Mouse (Mus musculus): ENCODE measurements around the gene Psmd9.

Psmd9 gene

DNA sequence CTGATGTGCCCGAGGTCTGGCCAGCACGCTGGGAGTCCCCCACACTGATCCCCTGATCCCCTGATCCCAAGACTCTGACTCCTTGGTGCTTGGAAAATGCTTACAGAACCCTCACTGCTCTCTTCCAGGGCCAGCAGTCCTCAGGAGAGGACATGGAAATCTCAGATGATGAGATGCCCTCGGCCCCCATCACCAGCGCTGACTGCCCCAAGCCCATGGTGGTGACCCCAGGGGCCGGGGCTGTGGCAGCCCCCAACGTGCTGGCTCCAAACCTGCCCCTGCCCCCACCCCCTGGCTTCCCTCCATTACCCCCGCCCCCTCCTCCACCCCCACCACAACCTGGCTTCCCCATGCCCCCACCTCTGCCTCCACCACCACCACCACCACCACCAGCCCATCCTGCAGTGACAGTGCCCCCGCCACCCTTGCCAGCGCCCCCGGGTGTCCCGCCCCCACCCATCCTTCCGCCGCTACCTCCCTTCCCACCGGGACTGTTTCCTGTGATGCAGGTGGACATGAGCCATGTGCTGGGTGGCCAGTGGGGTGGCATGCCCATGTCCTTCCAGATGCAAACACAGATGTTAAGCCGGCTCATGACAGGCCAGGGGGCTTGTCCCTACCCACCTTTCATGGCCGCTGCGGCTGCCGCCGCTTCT is 17.4 kb upstream of the Psmd9 start:
- DNase-seq: no peak

DNA sequence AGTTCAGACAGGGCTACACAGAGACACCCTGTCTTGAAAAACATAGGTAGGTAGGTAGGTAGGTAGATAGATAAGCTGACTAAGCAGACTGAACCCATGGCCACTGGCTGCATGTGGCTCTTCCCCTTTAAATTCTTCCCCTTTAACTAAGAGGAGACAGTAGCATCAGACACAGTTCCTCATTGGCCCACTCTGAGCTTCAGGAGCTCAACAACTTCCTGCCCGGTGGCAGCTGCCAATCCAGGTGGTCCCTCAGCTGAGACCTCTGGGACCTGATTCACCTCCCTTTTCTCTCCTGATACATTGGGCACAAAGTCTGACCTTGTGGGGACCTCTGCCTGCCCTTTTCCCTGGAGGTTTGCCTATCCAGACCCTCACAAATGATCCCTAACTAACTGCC is 16.3 kb upstream of the Psmd9 start:
- DNase-seq: no peak

DNA sequence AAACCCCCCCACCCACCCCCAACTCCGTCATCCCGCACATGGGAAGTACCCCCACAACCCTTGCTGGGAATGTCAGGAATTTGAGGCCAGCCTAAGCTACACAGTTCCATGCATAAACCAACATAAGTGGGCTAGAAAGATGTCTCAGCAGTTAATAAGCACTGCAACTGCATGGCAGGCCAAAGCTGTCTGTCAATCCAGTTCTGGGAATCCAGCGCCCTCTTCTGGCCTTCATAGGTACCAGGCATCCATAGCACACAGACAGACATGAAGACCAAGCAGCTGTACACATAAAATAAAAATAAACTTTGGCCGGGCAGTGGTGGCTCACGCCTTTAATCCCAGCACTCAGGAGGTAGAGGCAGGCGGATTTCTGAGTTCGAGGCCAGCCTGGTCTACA is 13.8 kb upstream of the Psmd9 start:
- peak; percentile 77 to 86 for DNase-seq

DNA sequence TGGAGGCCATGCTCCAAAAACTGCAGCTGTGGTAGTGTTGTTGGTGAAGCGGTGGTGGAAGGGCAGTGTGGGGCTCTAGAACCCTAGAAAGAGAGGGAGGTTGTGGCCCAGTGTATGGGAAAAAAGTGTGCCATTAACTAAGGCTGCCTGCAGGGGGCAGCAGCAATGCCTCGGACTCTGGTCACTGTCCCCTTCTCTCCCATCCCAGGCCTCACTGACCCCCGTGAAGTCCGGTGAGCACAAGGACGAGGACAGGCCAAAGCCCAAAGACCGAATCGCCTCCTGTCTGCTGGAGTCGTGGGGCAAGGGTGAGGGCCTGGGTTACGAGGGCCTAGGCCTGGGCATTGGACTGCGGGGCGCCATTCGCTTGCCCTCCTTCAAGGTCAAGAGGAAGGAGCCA is 12.4 kb upstream of the Psmd9 start:
- DNase-seq: no peak

DNA sequence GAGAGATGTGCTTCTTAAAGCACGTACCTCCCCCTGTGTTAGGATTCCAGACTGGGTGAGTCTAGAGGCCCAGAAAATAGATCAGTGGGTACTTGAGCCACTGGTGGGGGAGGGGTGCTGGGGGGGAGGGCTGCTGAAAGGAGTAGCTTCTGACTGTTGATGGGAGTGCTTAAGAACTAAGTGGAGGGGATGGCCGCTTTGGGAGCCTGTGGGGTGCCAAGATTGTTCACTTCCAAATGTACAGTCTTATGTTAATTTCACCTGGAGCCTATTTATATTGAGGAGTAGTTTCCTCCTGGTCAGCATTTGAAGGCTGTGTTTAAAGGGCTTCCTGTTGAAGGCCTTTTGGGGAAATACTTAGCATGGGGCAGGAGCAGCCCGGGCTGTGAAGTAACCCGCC is 11.2 kb upstream of the Psmd9 start:
- DNase-seq: no peak

DNA sequence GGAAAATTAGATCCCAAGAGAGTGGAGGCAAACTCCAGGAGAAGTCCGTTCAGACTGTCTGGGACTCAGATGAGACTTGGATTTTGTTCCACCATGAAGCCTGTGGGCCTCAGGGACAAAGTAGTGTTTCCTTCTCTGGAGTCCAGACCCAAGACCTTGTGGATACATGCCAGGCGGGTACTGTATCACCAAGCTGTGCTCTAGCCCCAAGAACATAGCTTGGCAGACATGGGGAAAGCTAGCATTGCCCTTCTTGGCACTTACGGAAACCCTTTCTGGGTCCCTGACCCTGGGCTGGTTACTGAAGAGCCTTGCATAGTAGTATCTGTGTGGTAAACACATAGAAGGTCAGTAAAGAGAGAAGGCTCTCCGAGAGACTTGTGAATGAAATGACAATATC is 9.8 kb upstream of the Psmd9 start:
- no peak for DNase-seq

DNA sequence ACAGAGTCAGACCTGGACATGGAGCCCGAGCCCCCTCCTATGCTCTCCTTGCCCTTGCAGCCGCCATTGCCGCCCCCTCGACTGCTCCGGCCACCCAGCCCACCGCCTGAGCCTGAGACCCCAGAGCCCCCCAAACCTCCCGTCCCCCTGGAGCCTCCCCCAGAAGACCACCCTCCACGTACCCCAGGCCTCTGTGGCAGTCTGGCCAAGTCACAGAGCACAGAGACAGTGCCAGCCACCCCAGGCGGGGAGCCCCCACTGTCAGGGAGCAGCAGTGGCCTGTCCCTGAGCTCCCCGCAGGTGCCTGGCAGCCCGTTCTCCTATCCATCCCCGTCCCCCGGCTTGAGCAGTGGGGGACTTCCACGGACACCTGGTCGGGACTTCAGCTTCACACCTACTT is 9.3 kb upstream of the Psmd9 start:
- DNase-seq: no peak

DNA sequence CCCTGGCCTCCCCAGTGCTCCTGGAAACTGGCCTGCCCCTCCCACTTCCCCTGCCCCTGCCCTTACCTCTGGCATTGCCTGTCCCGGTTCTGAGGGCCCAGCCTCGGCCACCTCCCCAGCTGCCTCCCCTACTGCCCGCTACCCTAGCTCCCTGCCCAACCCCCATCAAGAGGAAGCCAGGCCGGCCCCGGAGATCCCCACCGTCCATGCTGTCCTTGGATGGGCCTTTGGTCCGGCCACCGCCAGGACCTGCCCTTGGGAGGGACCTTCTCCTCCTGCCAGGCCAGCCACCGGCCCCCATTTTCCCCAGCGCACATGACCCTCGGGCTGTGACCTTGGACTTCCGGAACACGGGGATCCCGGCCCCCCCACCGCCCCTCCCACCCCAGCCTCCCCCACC is 8.9 kb upstream of the Psmd9 start:
- no peak for DNase-seq

DNA sequence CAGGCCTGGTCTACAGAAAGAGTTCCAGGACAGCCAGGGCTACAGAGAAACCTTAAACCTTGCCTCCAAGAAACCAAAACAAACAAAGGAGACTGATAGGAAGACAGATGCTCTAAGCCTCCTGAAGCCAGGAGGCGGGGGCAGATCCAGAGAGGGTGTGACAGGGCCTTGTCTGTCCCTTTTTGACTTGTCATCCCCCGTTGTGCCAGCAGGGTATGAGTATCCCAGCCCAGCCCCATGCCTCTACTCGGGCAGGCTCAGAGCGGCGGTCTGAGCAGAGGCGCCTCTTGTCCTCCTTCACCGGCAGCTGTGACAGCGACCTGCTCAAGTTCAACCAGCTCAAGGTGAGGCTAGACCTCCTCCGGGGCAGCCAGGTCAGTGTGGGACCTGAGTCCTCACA is 6.3 kb upstream of the Psmd9 start:
- peak in 1 of 2 experiments; percentile 48 for DNase-seq

DNA sequence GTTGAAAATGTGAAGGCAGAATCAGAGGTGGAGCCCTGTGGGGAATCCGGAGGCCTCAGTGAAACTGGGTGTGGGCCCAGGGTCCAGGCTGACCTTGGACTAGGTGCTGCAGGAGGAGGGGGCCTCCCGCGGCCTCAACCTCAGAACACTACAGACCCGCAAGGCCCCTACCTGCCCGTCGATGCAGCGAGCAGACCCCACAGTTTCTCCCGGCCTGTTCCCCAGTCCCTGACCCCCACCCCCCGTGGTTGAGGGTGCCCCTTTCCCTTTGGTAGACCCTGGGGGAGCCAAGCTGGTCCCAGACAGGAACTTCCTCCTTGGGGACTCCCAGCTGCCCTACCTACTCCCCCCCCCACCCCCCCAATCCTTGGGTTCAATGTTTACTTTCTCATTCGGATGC is 2.8 kb upstream of the Psmd9 start:
- DNase-seq: no peak

DNA sequence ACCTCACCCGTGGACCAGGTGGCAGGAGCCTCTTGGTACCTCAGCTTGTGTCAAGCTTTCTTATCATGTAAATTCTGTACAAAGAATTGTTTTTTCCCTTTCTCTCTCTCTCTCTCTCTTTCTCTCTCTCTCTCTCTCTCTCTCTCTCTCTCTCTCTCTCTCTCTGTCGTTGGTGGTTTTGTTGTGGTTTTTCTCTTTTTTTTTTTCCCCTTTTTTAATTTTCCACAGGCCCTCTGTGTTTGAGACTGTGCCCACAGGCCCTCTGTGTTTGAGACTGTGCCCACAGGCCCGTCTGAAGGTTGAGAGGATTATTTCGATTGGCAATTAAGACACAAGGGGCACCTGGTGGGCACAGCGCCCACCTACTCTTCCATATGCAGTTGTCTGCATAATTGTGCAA is 1.6 kb upstream of the Psmd9 start:
- no peak for DNase-seq

DNA sequence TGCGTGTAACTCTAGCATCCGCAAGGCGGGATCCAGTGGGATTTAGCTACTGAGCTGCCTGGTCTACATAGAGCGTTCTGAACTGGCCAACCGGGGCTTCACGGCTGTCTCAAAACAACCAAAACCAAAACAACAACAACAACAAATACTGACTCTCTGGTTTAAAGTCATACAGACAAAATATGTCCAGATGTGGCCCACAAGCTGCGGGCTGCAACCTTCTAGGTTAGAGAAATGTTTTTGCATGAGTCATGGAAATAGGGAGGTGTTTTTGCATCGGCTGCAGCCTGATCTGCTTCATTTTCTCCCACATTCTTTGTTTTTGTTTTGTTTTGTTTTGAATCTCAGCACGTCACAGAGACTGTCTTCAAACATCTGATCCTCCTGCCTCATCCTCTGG is 1.2 kb downstream of the Psmd9 start:
- no peak for DNase-seq

DNA sequence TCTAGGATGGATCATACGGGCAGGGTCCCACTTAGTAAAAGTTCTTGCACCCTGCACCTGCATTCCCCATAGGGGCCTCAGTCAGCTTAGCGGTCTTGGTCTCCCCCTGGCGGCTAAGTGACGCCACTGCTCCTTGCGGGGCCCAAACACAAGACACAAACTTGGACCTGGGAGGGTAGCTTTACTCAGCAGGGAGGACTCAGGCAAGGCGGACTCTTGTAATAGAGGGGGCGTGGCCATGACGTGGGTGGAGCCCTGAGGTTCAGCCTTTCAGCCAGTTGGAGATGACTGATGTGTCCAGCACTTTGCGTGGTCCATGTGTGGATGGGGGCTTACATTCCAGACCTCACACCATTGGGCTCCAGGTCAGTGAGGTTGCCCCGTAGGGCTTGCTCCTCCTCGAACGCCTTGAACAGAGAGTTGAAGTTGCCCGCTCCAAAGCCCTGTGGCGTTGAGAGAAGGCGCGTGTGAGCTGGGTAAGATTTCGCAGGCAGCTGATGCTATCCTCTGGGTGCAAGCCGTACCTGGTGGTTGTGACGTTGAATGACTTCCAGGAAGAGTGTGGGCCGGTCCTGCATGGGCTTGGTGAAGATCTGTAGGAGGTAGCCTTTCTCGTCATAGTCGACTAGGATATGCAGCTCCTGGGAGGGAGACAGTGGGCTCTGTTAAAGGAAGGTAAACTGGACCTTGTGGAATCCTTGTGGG is 2.6 kb downstream of the Psmd9 start:
- peak; percentile 93 to 94 for DNase-seq

DNA sequence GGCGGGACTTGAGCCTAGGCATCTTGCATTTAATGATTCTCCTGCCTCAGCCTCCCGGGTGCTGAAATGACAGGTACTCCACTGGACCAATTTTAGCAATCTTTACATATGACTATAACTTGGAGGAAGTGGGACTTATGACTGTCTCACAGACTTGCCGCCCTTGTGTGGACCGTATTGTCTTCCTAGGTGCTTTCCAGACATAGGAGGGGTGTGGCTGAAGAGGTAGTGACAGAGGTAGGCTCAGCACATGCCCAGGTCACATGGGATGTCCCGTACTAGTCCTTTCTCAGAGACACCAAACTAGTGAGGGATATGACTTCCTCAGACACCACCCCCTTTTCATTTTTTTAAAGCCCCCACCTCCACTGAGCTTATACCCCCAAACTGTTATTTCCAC is 9.6 kb downstream of the Psmd9 start:
- DNase-seq: no peak

DNA sequence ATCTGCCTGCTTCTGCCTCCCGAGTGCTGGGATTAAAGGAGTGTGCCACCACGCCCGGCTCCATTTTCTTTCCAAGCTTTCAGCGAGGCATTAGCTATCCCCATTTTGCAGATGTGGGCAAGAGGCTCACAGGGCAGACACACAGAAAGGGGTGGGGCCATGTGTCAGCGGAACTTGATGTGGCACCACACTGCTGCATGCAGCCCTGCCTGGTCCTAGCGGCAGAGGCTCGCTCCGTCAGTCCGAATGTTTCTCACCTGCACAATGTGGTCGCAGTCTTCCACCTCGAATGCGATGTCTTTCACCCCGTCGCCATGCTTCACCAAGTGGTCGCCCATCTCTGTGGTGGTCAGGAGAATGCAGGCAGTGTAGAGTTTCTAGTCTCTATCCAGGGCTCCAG is 11.2 kb downstream of the Psmd9 start:
- DNase-seq: no peak

DNA sequence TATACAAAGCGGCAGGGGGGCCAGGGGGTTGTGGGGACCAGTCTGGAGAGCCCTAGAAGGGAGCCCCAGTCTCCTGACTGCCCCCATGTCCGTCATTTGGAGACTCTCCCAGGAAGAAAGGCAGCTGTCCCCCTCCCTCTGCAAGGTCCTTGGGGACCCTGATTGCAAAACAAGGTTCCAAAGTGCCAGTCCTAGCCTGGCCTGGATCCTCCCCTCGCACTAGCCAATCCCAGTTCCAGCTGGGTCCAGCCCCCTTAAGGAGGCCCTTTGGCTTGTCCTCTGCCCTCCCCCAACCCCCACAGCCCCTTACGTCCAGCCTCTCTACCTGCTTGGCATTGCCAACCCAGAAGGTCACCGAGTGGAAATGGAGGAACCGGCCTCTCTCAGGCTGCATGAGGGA is 12.3 kb downstream of the Psmd9 start:
- peak in 1 of 2 experiments; percentile 51 for DNase-seq

DNA sequence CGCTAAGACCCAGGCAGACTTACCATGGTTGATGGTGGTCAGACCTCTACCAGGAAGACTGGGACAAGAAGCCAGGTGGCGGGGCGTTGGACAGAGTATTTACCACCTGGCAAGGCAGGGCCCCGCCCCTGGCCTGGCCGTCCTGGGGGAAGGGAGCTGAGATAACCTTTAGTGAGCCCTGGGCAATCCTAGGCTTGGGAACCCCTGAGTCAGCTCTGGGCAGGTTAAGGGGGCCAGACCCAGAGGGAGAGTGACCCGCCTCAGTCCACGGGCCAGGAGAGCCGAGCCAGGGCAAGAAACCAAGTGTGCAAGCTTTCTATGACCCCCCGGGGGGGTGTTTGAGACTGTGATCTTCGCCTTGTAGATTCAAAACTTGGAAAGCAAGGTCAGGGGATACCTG is 13.4 kb downstream of the Psmd9 start, which contains the start of gene Hpd:
Gene Hpd, minus strand, starts transcription at position 77 of the 400 bp plus-strand sequence.
- no peak for DNase-seq

DNA sequence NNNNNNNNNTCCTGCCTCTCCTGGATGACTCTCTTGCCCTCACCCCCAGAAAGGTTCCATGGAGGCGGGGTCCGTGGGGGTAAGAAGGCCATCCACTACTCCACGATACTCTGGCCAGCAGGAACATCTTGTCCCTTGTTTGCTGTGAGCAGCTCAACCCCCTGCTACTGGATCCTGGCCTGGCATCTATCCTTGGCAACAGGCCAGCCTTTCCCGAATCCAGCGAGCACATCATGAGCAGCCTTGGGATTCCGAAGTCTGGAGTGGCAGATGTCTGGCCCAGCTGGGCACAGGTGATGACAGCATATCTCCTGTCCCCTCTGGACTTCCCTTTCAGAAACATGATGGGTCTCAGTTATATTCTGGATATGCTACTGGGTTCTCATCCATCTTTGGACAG is 16.8 kb downstream of the Psmd9 start:
- DNase-seq: no peak

DNA sequence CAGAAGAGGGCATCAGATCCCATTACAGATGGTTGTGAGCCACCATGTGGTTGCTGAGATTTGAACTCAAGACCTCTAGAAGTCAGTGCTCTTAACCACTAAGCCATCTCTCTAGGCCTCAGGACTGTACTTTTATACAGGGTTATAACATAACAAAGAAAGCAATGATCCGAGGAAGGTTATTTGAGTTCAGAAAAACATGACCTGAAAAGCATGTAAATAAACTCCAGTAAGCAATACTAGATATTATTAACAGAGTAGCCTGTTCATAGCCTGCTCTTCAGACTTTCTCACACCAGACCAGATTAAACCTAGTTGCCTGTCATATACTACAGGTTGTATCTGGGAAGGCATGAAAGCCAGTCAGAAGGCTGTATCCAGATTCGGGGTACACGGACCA is 18.1 kb downstream of the Psmd9 start:
- no peak for DNase-seq

DNA sequence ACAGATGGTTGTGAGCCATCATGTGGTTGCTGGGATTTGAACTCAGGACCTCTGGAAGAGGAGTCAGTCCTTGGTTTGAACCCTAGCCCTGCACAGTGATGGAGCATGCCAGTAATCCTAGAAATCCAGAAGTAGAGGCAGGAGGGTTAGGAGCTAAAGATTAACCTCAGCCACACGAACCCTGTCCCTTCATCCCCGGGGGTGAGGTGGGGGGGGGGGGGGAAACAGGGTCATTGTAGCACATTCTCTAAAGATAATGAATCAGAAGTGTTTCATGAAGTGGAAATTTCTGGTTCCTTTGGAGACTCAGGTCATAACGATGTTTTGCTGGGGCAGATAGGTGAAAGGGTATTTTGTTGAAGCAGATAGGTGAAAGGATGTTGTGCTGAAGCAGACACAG is 21.7 kb downstream of the Psmd9 start:
- no peak for DNase-seq

DNA sequence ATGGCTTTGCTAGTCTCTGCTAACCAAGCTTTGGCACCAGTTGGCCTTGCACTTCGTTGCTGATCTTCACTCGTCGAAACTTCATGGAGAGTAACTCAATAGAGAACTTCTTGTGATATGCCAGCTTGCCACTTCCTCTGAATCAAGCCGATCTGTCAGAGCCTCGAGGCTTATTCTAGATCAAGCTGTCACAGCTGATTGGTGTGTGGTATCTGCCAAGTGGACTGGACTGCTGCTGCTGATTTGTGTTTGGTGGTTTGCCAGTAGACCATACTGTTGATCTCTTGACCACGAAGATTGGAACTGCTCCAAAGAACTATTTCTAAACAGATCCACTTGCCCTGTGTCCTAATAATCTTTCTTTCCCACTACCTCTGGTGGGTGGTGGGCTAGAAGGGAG is 22.2 kb downstream of the Psmd9 start:
- no peak for DNase-seq

DNA sequence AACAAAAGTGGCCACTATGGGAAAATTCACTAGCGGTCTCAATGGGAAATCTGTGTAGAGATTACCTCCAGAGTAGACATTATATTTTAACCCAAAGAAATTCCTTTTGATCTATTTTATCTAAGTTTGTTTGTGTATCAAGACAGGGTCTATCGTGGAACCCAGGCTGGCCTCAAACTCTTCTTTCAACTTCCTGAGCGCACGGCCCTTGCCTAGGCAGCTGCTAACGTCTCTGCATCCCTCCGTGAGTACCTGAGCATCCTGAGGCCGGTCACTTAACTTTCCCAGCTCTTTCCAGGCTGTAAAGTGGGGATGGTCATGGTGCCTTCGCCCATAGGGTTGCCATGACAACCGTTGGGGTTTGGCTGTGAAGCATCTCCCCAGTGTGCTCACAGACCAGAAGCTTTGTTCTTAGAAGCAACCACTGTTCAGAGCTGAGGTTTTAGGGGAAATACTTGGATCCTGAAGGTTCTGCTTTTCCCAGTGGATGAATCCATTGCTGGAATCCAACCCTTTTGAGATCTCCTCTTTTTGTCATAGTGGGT is 23.5 kb downstream of the Psmd9 start:
- no peak for DNase-seq

DNA sequence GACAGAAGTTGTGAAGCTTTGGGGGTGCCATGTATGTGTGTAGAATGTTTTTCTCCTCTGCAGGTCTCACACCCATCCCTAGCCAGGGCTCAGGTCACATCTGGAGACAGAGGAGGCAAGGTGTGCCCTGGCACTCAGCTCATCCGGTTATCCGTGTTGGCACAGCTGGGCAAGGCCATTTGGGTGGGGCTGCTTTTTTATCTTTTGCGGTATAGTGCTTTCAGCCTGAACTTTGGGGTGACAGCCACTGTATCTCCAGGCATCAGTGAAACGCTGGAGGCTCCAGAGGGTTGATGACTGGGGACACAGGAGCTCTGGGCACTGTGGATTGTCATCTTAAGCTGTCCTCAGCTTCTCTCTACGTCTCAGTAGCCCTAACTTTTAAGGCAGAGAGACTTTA is 24.2 kb downstream of the Psmd9 start:
- no peak for DNase-seq

DNA sequence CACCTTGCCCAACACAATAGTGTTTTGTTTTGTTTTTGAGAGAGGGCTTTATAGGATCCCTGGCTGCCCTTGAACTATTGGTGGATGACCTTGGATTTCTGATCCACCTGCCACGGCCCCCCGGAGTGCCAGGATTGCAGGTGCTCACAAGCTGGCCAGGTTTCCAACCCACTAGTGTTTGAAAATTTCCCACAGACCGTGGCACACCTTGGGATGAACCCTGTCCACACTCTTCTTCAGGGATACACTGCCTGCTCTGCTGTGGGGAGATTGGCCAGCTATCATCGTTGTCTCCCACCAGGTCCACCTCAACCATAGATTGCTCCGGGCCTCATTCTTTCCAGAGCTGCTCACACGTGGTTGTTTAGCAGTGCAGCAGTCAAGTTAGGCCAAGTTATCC is 25.6 kb downstream of the Psmd9 start:
- no peak for DNase-seq
